Mouse (Mus musculus) heart, embryonic 16.5 days (tissue): ENCODE measurements around the gene Eif1ad. TPM values are rescaled to one million over a fixed set of nuclear protein-coding genes. Genes with fewer than 3 reads are reported as not detected.

Experiments used
- ATAC-seq: fragments of 200-750 bp; cut with Nextera tagmentation; replicated peaks from 2 replicates; pipeline ENCODE4 v1.8.0; 2017; ENCODE audit warnings: moderate number of reproducible peaks; ENCODE audit not compliant: insufficient read depth, low FRiP score; ENCODE audit errors: extremely low read depth
- H3K27ac ChIP-seq: fragments of 300-500 bp; sonication (generic); 2 replicates; pipeline ENCODE4 v1.5.1; 2014; ENCODE audit warnings: mild to moderate bottlenecking, low read length, control low read depth, moderate library complexity
- H3K27me3 ChIP-seq: fragments of 300-500 bp; sonication (generic); 2 replicates; pipeline ENCODE4 v1.6.1; 2014; ENCODE audit warnings: low read length, mixed read lengths; ENCODE audit not compliant: control insufficient read depth, insufficient read depth
- H3K36me3 ChIP-seq: fragments of 300-500 bp; sonication (generic); 2 replicates; pipeline ENCODE4 v1.6.1; 2014; ENCODE audit not compliant: control insufficient read depth, insufficient read depth
- H3K4me1 ChIP-seq: fragments of 300-500 bp; sonication (generic); 2 replicates; pipeline ENCODE4 v1.6.1; 2014; ENCODE audit warnings: low read length, mixed read lengths; ENCODE audit not compliant: control insufficient read depth, insufficient read depth
- H3K4me2 ChIP-seq: fragments of 300-500 bp; sonication (generic); 2 replicates; pipeline ENCODE4 v1.6.1; 2014; ENCODE audit warnings: low read depth, mild to moderate bottlenecking, control low read depth, low read length
- H3K4me3 ChIP-seq: fragments of 300-500 bp; sonication (generic); 2 replicates; pipeline ENCODE4 v1.5.1; 2014; ENCODE audit warnings: mild to moderate bottlenecking, control low read depth, low read length
- H3K9ac ChIP-seq: fragments of 300-500 bp; sonication (generic); 2 replicates; pipeline ENCODE4 v1.6.1; 2014; ENCODE audit warnings: low read length, control low read depth
- H3K9me3 ChIP-seq: fragments of 300-500 bp; sonication (generic); replicated peaks from 2 replicates; pipeline ENCODE4 v1.6.1; 2016; ENCODE audit warnings: low read length; ENCODE audit not compliant: control insufficient read depth
- WGBS: fragments of 180-500 bp; shearing (Covaris S2); extraction: QIAGEN DNeasy Blood & Tissue Kit; methylation state at CpG from one replicate; pipeline ENCODE4 v1.1.7; 2014; 5-methylcytosine and 5-hydroxymethylcytosine counted together
- polyA plus RNA-seq: library from polyadenylated mRNA; unstranded; fragments of >200 nt; fragmentation: Nextera tagmentation; extraction: Ambion mirVana; gene quantifications from 2 replicates; pipeline ENCODE4 v1.2.1, GENCODE M21; 2015

The Eif1ad gene
- polyA plus RNA-seq, 1 experiment from 2014 or later: 44.5 TPM

GRCm38 (mm10) chr19:5418750-5419466 lies 52.4 kb downstream of the Eif1ad start:
- 96% methylated on average over 8 of the region's 8 CpGs for WGBS
- Histone ChIP-seq H3K4me3 (no peak overlapping the region), H3K27me3 (no peaks in the 10 kb centered on the region), H3K4me2 (no peak overlapping the region), H3K27ac (no peak overlapping the region), H3K4me1 (peaks cover 14% of the 10 kb centered on the region), H3K36me3 (peaks cover 10% of the 10 kb centered on the region; the same call in 1 of the 2 replicates), H3K9ac (no peak overlapping the region), H3K9me3 (no peaks in the 10 kb centered on the region)
- no peak for ATAC-seq

GRCm38 (mm10) chr19:5419630-5420029 lies 53.1 kb downstream of the Eif1ad start:
- WGBS: 85% methylated on average over 9 of the region's 9 CpGs
- Histone ChIP-seq H3K4me2 (no peak overlapping the region), H3K4me1 (peaks cover 11% of the 10 kb centered on the region), H3K36me3 (peaks cover 10% of the 10 kb centered on the region; the same call in 1 of the 2 replicates), H3K4me3 (no peak overlapping the region), H3K27ac (no peak overlapping the region), H3K9ac (no peak overlapping the region), H3K9me3 (no peaks in the 10 kb centered on the region), H3K27me3 (no peaks in the 10 kb centered on the region)
- ATAC-seq: no peak

- ATAC-seq: no peak
- 87% methylated on average over 6 of the region's 6 CpGs for WGBS
- H3K36me3 ChIP-seq: peaks cover 10% of the 10 kb centered on the region; the same call in 1 of the 2 replicates
Observed at GRCm38 (mm10) chr19:5420579-5420978, 54.0 kb downstream of the Eif1ad start.

More at GRCm38 (mm10) chr19:5420579-5420978, 54.0 kb downstream of the Eif1ad start:
- no peak overlapping the region for H3K4me3 ChIP-seq
- H3K27me3 ChIP-seq: no peaks in the 10 kb centered on the region
- no peak overlapping the region for H3K4me2 ChIP-seq
- no peak overlapping the region for H3K9ac ChIP-seq
- no peak overlapping the region for H3K27ac ChIP-seq
- H3K9me3 ChIP-seq: no peaks in the 10 kb centered on the region
- peaks cover 11% of the 10 kb centered on the region for H3K4me1 ChIP-seq

Other genes with a start within 250 kb of the Eif1ad start
- 19.3 and 22.7 TPM in 2 replicates for gene Klc2, start 248.2 kb upstream of the Eif1ad start, polyA plus RNA-seq
- 15.5 and 18.0 TPM in 2 replicates for gene Pacs1, start 93.6 kb upstream of the Eif1ad start, polyA plus RNA-seq
- gene Sf3b2, start 71.3 kb upstream of the Eif1ad start, polyA plus RNA-seq: 210 and 211 TPM in 2 replicates
- gene Gal3st3, start 68.4 kb upstream of the Eif1ad start, polyA plus RNA-seq: 7.3 and 7.7 TPM in 2 replicates
- gene Catsper1, start 31.0 kb upstream of the Eif1ad start, polyA plus RNA-seq: not detected in 2 replicates
- 1.00 and 2.1 TPM in 2 replicates for gene Cst6, start 17.2 kb upstream of the Eif1ad start, polyA plus RNA-seq
- 441 and 465 TPM in 2 replicates for gene Banf1, start 427 bp downstream of the Eif1ad start, polyA plus RNA-seq
- gene Sart1, start 22.0 kb downstream of the Eif1ad start, polyA plus RNA-seq: 49.6 and 54.7 TPM in 2 replicates
- 1.6 and 2.1 TPM in 2 replicates for gene Tsga10ip, start 35.8 kb downstream of the Eif1ad start, polyA plus RNA-seq
- 219 and 232 TPM in 2 replicates for gene Drap1, start 58.2 kb downstream of the Eif1ad start, polyA plus RNA-seq
- 34.6 and 41.8 TPM in 2 replicates for gene AI837181, start 58.4 kb downstream of the Eif1ad start, polyA plus RNA-seq
- 0.16 TPM in 1 of 2 replicates, not detected in the other for gene Fosl1, start 80.8 kb downstream of the Eif1ad start, polyA plus RNA-seq
- 7.6 and 8.0 TPM in 2 replicates for gene Ccdc85b, start 91.2 kb downstream of the Eif1ad start, polyA plus RNA-seq
- gene Fibp, start 93.9 kb downstream of the Eif1ad start, polyA plus RNA-seq: 108 TPM in 2 replicates
- 3.1 and 7.4 TPM in 2 replicates for gene Ctsw, start 101.8 kb downstream of the Eif1ad start, polyA plus RNA-seq
- gene Efemp2, start 107.2 kb downstream of the Eif1ad start, polyA plus RNA-seq: 62.7 and 76.1 TPM in 2 replicates
- gene Mus81, start 121.7 kb downstream of the Eif1ad start, polyA plus RNA-seq: 50.1 and 52.9 TPM in 2 replicates
- 1,696 and 1,829 TPM in 2 replicates for gene Cfl1, start 123.7 kb downstream of the Eif1ad start, polyA plus RNA-seq
- not detected in 2 replicates for gene 1700020D05Rik, start 137.0 kb downstream of the Eif1ad start, polyA plus RNA-seq
- gene Snx32, start 143.8 kb downstream of the Eif1ad start, polyA plus RNA-seq: 17.2 and 18.3 TPM in 2 replicates
- 0.54 and 0.61 TPM in 2 replicates for gene Ovol1, start 193.9 kb downstream of the Eif1ad start, polyA plus RNA-seq
- gene Ap5b1, start 201.3 kb downstream of the Eif1ad start, polyA plus RNA-seq: 3.8 and 4.0 TPM in 2 replicates
- gene Rnaseh2c, start 235.1 kb downstream of the Eif1ad start, polyA plus RNA-seq: 76.7 and 80.0 TPM in 2 replicates
- gene Kat5, start 243.5 kb downstream of the Eif1ad start, polyA plus RNA-seq: 30.3 and 31.8 TPM in 2 replicates